Mouse (Mus musculus): Measurements from ENCODE around the gene Spata16. TPM values are rescaled to one million over a fixed set of nuclear protein-coding genes. Genes with fewer than 3 reads are reported as not detected.

Gene Spata16
- total RNA-seq (2014; rRNA removed; ENCODE audit: low replicate concordance) (not detected in 2 replicates), polyA plus RNA-seq (2015; fragmentation: Nextera tagmentation; extraction: Ambion mirVana) (not detected in 2 replicates)

- no peak within 1 kb of the TSS for H3K27ac ChIP-seq (ENCODE audit: low read depth)
- no peaks in the 10 kb centered on the region for H3K36me3 ChIP-seq (replicated peaks; ENCODE audit: control insufficient read depth, insufficient read depth, low read length)
- H3K9ac ChIP-seq (replicated peaks; ENCODE audit: low read depth, low read length) = no peak within 1 kb of the TSS
- H3K9me3 ChIP-seq (replicated peaks; ENCODE audit: control insufficient read depth, low read length) = no peaks in the 10 kb centered on the region
- H3K27me3 ChIP-seq (ENCODE audit: control insufficient read depth, insufficient read depth, low read length) = no peaks in the 10 kb centered on the region
- H3K4me2 ChIP-seq (ENCODE audit: low read depth, low read length) = no peak within 1 kb of the TSS
- ATAC-seq (ENCODE audit: insufficient read depth, low read depth) (no peak), DNase-seq (ENCODE audit: low spot score) (no peak)
- H3K4me3 ChIP-seq (ENCODE audit: low read depth, low read length) = no peak within 1 kb of the TSS
- no peaks in the 10 kb centered on the region for H3K4me1 ChIP-seq (ENCODE audit: control insufficient read depth, insufficient read depth)
- WGBS = 65% methylated on average over 11 of the region's 11 CpGs
- TF ChIP-seq CTCF (IDR thresholded peaks at IDR 0.05; ENCODE audit: low read depth) (no peak), EP300 (IDR thresholded peaks at IDR 0.05; ENCODE audit: low read depth) (no peak)
Measured at GRCm38 (mm10) chr3:26637402-26637801, at the start of gene Spata16. Gene Spata16, plus strand, starts transcription at chr3:26637620.

- no peak for DNase-seq (ENCODE audit: low spot score)
- no peak for ATAC-seq (ENCODE audit: insufficient read depth, low read depth)
- 70% methylated on average over 1 of the region's 1 CpGs for WGBS
- Histone ChIP-seq H3K4me1 (ENCODE audit: control insufficient read depth, insufficient read depth) (no peaks in the 10 kb centered on the region), H3K4me3 (ENCODE audit: low read depth, low read length) (no peak overlapping the region), H3K9ac (replicated peaks; ENCODE audit: low read depth, low read length) (no peak overlapping the region), H3K9me3 (replicated peaks; ENCODE audit: control insufficient read depth, low read length) (no peaks in the 10 kb centered on the region), H3K27ac (ENCODE audit: low read depth) (no peak overlapping the region), H3K4me2 (ENCODE audit: low read depth, low read length) (no peak overlapping the region), H3K36me3 (replicated peaks; ENCODE audit: control insufficient read depth, insufficient read depth, low read length) (no peaks in the 10 kb centered on the region), H3K27me3 (ENCODE audit: control insufficient read depth, insufficient read depth, low read length) (no peaks in the 10 kb centered on the region)
- no peak for TF ChIP-seq EP300 (IDR thresholded peaks at IDR 0.05; ENCODE audit: low read depth)
- no peak for TF ChIP-seq CTCF (IDR thresholded peaks at IDR 0.05; ENCODE audit: low read depth)
Measured at GRCm38 (mm10) chr3:26604861-26605260, 32.6 kb upstream of the Spata16 start.

DNA sequence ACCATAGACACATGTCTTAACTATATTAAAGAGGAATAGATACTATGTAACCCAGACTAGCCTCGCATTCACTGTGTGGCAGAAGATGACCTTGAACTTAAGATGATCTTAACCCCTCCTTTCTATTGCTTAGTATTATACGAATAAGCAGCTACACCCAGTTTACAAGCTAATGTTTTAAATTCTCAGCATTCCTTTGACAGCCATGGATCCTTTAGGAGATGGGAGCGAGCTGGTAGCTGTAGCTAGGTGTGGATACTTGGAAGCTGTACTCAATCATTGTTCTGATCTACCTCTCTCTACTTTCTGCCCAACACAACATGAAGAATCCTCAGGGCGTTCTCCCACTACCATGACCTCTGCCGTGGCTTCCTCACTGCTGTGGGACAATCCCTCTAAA lies 28.9 kb upstream of the Spata16 start:
- TF ChIP-seq EP300 (IDR thresholded peaks at IDR 0.05; ENCODE audit: low read depth) (no peak), CTCF (IDR thresholded peaks at IDR 0.05; ENCODE audit: low read depth) (no peak)
- ATAC-seq (ENCODE audit: insufficient read depth, low read depth) = no peak
- H3K27ac ChIP-seq (ENCODE audit: low read depth) = no peak overlapping the region
- no peaks in the 10 kb centered on the region for H3K27me3 ChIP-seq (ENCODE audit: control insufficient read depth, insufficient read depth, low read length)
- H3K36me3 ChIP-seq (replicated peaks; ENCODE audit: control insufficient read depth, insufficient read depth, low read length) = no peaks in the 10 kb centered on the region
- DNase-seq (ENCODE audit: low spot score) = no peak
- no peak overlapping the region for H3K4me2 ChIP-seq (ENCODE audit: low read depth, low read length)
- no peaks in the 10 kb centered on the region for H3K9me3 ChIP-seq (replicated peaks; ENCODE audit: control insufficient read depth, low read length)
- 75% methylated on average over 5 of the region's 5 CpGs for WGBS
- H3K4me3 ChIP-seq (ENCODE audit: low read depth, low read length) = no peak overlapping the region
- H3K4me1 ChIP-seq (ENCODE audit: control insufficient read depth, insufficient read depth) = no peaks in the 10 kb centered on the region
- no peak overlapping the region for H3K9ac ChIP-seq (replicated peaks; ENCODE audit: low read depth, low read length)

DNA sequence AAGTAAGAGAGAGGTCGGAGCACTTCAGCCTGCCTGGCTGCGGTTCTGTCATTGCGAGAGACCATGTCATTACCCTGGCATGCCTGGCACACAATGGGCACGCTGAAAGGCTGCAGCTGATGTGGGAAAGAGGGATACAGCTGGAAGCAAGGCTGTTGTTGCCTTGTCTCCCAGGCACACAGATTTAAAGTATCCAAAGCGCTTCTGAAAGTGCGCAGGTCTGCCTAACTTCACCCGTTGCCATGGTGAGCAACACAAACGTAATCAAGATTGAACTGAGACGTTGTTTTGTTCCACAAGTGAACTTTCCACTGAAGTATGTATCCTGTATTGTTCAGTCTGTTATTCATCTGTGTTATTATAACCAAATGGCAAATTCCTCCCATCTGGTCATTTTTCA lies 1.8 kb downstream of the Spata16 start:
- TF ChIP-seq EP300 (IDR thresholded peaks at IDR 0.05; ENCODE audit: low read depth) = no peak
- no peak for TF ChIP-seq CTCF (IDR thresholded peaks at IDR 0.05; ENCODE audit: low read depth)
- no peaks in the 10 kb centered on the region for H3K9me3 ChIP-seq (replicated peaks; ENCODE audit: control insufficient read depth, low read length)
- H3K4me3 ChIP-seq (ENCODE audit: low read depth, low read length) = no peak overlapping the region
- H3K4me2 ChIP-seq (ENCODE audit: low read depth, low read length) = no peak overlapping the region
- H3K36me3 ChIP-seq (replicated peaks; ENCODE audit: control insufficient read depth, insufficient read depth, low read length) = no peaks in the 10 kb centered on the region
- H3K27me3 ChIP-seq (ENCODE audit: control insufficient read depth, insufficient read depth, low read length) = no peaks in the 10 kb centered on the region
- ATAC-seq (ENCODE audit: insufficient read depth, low read depth) = no peak
- no peak overlapping the region for H3K27ac ChIP-seq (ENCODE audit: low read depth)
- no peaks in the 10 kb centered on the region for H3K4me1 ChIP-seq (ENCODE audit: control insufficient read depth, insufficient read depth)
- 81% methylated on average over 9 of the region's 9 CpGs for WGBS
- no peak overlapping the region for H3K9ac ChIP-seq (replicated peaks; ENCODE audit: low read depth, low read length)
- no peak for DNase-seq (ENCODE audit: low spot score)

DNA sequence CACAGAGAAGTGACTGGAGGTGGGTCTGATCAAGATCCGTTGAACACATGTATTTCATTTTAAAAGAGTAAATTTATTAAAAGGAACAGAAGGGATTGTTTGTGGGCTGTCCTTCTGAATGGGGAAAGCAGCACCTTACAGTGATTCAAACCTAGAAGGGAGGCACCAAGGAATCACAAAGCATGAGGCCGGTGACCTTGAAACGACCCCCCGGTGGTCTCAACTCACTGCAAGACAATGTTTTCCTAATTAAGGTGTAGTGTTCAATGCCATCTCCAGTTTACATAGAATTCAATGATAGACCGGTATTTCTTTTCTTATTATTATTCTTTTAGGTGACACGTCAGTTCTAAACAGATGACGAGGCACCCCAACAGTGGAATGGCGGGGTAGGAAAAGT lies 2.4 kb downstream of the Spata16 start:
- no peak for ATAC-seq (ENCODE audit: insufficient read depth, low read depth)

More for the DNA sequence above, 2.4 kb downstream of the Spata16 start:
- Histone ChIP-seq H3K9ac (replicated peaks; ENCODE audit: low read depth, low read length) (no peak overlapping the region), H3K4me1 (ENCODE audit: control insufficient read depth, insufficient read depth) (no peaks in the 10 kb centered on the region), H3K4me3 (ENCODE audit: low read depth, low read length) (no peak overlapping the region), H3K36me3 (replicated peaks; ENCODE audit: control insufficient read depth, insufficient read depth, low read length) (no peaks in the 10 kb centered on the region), H3K9me3 (replicated peaks; ENCODE audit: control insufficient read depth, low read length) (no peaks in the 10 kb centered on the region), H3K27ac (ENCODE audit: low read depth) (no peak overlapping the region), H3K4me2 (ENCODE audit: low read depth, low read length) (no peak overlapping the region), H3K27me3 (ENCODE audit: control insufficient read depth, insufficient read depth, low read length) (no peaks in the 10 kb centered on the region)
- TF ChIP-seq EP300 (IDR thresholded peaks at IDR 0.05; ENCODE audit: low read depth) (no peak), CTCF (IDR thresholded peaks at IDR 0.05; ENCODE audit: low read depth) (no peak)
- DNase-seq (ENCODE audit: low spot score) = no peak
- 83% methylated on average over 8 of the region's 8 CpGs for WGBS

Data from heart, postnatal 0 days (tissue).